Mouse (Mus musculus) spleen, postnatal 4 days (tissue): ENCODE results near the gene Hoxc11.

Experiments
- DNase-seq, 2 experiments: peaks; one replicate each; pipeline ENCODE4 v3.0.0; 2022; ENCODE audit warnings: low spot score in 2 of 2

Gene Hoxc11

DNA sequence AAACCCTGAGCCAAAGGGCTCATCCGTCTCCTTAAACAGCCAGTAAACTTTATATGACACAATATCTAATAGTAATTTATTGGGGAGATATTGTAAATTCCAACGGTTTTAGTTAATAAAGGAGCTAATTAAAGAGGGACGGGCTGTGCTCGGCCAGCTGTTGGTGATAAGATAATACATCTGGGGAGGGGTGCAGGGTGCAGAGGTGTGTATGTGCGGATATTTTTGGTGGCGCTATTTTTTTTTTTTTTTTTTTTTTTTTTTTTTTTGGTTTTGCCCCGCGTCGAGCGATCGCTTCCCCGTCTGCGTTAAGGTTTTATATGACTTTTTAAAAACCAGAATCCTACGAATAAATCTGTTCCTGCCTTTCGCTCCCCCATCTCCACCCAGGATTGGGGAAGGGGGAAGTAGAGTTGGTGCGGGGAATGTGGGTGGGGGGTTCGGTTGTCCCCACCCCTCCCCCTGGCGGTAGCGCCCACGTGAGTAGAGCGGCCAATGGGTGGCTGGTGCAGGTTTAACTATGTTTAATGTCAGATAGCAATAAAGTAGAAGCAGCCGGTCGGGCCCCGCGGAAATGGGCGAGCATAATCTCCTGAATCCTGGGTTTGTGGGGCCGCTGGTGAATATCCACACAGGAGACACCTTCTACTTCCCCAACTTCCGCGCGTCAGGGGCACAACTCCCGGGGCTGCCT lies 17.8 kb upstream of the Hoxc11 start, which contains the start of gene Hoxc12:
TSS of gene Hoxc12 (plus strand) at position 479 of the 694 bp plus-strand sequence.
- DNase-seq = no peak

DNA sequence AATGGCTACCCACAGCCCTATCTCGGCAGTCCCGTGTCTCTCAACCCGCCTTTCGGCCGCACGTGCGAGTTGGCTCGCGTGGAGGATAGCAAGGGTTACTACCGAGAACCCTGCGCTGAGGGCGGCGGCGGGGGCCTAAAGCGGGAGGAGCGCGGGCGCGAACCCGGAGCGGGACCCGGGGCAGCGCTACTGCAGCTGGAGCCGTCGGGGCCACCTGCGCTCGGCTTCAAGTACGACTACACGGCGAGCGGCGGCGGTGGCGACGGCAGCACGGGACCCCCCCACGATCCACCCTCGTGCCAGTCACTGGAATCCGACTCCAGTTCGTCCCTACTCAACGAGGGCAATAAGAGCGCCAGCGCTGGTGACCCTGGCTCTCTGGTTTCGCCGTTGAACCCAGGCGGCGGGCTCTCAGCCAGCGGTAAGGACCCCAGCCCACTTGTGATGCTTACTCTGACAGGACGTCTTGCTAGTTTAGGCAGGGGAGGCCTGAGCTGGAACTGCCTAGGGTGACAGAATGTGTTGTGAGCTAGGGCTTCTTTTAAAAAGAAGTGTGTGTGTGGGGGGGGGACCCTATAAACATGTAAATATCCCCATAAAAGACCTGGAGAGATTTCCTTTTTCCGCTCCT lies 17.1 kb upstream of the Hoxc11 start:
- DNase-seq = no peak

DNA sequence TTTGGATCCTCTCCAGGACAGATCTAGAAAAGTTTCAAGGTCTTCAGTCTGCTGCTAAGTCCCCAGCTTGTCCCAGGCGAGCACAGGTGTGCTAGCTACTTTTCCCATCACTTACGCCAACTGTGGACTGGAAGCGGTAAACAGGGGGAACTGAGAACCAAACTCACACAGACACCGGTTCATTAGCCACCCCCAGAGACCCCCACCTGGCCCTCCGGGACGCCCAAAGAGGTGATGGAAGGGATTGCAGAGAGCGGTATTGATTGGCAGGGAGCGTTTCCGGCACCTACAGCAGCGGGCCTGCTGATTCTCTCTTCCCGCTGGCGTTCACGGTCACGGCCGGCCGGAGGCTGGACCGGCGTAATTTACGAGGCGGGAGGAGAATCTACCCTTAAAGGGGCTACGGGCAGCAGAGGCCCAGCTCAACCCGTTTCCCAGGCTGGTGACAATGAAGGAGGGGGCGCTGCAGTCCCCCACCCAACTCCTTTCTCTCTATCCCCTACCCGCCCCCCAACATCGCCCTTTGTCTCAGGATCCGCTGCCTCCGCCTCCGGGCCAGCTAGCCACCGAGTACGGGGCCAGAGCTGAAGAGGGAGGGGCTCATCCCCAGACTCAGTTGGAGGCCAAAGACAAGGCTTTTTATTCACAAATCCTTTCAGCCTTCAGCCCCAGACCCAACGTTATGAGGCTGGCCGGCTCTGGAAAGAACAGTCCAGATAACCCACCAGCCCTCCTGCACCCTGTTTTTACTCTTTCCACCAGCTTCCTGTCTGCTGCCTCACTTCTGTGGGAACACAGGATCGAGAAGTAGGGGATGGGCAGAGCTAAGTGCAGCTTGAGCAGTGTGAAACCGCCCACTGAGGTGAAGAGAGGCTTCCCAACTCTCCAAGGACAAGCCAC lies 14.7 kb upstream of the Hoxc11 start:
- no peak for DNase-seq

DNA sequence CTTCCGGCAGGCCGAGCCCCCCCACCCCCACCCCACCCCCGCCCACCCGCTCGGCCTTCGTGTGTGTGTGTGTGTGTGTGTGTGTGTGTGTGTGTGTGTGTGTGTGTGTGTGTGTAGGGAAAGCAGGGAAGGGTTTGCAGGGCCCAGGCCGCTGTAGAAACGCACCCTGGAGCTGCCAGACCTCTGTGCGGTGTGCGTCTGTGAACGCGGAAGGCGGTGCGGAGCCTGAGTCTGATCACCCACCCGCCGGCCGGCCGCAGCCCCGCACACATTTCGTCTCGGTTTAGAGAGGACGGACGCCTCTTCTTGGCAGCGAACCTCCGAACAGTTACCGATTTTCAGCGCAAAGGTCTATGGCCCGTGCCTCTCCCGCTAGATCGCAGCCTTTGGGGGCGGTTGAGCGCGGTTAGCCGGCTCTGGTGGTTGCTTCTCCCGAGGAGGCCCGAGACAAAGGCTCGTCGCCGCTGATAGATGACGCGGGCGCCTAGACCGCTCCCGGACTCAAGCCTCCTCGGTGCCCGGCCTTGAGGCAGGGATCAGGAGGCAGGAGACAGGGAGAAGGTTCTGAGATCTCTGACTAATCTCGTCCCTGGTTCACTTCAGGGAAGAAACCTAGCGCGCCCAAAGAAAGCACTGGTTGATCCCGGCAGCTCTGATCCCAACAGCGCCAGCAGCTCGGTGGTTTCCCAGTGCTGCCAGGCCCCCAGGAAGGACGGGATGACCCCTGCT lies 11.3 kb upstream of the Hoxc11 start:
- no peak for DNase-seq

DNA sequence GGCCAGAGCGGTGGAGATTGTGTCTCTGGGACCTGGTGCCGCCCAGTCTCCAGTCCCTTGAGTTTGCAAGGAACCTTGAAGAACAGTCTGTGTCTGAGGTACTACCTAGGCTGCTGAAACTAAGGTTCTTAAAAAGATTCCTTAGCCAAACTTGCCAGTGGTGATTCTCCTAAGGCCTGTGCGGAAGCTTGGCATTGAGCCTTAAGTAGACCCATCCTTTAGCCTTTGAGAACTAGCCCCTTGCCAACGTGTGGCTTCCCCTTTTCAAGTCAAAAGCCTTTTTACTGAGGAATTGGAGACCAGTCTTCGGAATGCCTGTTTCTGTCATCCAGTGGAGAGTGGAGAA lies 10.8 kb upstream of the Hoxc11 start:
- no peak for DNase-seq

DNA sequence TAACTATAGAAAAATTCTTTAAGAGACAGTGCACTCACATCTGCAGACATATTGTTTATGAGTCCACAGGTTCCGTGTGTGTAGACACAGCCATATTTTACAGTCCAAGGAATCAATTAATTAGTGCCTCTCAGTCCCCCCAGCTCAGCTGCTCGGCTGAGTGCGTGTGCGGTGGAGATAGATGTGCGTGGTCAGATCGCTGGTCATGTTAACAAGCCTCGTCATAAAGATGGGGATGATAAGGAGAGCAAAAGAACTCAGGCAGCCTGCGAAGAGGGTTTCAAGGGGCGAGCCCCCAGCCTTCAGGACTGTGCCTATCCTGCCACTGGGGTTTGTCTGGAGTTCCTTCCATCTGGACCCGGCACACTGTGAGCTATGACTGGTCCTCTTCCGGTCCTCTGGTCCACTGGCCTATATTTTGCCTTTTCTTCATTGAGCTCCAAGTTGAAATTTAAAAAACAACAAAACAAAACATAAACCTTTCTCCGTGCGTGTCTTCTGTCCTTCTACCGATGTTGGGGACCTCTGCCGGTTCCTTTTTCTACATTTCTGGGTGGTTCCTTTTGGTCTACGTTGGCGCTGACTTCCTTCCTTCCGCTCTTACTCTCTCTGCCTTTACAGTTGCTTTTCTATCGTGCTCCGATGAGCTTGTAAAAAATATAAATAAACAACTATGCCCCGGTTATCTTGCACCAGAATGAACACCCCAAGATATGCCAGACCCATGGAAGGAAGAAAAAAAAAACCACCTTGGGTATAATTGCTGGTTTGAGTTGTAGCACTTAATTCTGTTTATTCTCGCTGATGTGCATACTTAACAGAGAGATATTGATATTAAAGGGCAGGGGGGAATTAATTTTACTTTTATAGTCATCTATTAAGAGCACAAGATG lies 8.8 kb upstream of the Hoxc11 start:
- no peak for DNase-seq

DNA sequence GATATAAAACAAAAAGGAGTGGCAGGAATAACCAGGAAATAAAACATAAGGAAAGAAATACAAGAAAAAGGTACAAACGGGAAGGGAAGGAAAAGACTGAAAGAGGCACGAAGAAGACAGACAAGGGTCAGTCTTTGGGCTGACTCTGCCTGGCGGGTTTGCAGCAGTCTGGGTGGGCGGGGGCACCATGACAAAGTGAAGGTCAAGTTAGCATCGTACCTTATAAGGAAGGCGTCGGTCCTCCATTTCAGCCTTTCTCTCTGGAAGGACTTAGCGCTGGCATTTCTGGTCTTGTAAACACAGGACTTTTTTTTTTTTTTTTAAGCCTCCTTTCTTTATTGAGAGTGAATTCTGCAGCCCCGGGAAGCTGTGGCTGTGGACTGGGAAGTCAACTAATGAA lies 7.0 kb upstream of the Hoxc11 start:
- DNase-seq = no peak

DNA sequence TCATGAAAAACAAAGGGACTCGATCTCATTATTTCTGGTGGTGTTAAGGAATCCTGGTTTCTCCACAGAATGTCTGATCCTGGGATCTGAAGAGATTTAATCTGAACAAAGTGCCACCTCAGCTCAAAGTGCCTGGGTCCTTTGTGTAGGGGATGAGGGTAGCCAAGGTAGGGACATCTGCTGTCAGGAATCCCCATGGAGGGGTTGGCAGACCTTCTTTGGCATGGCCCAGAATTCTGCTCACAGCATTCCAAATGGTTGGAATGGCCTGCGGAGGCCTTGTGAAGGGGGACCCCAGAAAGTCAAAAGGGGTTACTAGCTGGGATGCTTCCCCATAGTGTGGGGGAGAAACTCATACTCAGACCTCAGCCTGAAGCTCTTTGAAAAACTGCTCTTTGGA lies 5.4 kb upstream of the Hoxc11 start:
- no peak for DNase-seq

DNA sequence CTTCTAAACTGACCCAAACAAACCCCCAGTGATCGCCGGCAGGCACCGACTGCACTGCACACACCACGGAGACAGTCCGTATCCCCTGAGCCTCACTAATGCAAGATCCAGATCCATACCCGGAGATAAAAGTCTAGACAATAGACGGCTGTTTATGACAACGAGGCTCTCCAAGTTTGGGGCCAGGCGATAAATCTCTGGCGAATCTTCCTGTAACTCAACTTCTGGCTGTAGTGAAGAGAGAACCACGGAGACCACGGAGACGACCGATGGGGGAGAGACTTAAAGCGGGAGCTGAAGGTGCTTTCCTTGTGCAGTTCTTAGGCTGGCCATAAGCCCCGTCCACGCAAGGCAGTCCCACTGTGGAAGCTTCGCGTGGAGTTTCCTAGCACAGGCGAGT lies 4.5 kb upstream of the Hoxc11 start:
- DNase-seq = no peak

DNA sequence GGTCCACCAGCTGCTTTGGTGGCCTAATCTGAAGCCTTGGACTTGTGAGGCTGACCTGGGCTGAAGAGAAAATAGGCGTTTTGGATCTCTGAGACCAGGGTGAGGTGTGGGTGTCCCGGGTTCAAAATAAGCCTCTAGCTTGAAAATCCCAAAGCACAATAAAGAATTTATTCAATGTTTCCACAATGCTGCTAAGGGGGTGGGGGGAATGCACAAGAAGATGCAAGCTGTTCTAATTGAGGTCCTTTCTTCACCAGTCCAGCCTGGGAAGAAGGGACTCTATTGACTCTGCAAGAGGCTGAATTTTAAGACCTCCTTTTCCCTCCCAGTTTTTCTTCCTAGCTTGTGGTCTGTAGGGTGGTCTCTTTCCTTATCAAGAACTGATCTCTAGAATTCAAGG lies 3.4 kb upstream of the Hoxc11 start:
- no peak for DNase-seq

DNA sequence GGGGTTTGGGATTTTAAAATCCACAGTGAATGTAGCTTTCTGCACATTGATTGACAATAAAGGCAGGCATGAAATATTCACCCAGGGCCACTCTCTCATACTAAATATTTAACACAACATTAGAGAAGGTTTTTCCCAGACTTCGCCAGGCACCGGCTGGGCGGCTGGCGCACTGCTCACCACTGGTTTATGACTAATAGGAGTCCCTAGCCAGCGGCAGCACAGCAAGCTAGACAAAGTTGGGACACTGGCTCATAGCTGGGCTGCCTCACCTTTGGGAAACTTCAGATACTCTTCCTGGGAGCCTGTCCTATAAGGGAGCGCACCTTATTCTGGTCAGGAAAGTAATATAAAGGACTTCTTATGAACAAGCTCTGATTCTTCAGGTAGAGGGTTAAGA lies 666 bp upstream of the Hoxc11 start:
- DNase-seq = no peak

DNA sequence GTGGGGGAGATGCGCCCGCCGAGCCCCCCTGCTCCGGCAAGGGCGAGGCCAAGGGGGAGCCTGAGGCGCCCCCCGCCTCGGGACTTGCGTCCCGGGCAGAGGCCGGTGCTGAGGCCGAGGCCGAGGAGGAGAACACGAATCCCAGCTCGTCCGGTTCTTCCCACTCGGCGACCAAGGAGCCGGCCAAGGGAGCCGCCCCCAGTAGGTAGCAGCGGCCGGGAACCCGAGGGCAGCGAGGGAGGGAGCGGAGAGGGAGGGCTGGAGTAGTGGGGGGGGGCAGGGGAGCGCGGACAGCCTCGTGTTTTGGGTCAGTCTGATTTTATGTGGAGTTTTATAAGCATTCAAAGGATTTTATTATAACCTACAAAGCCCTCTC lies 768 bp downstream of the Hoxc11 start:
- no peak for DNase-seq

DNA sequence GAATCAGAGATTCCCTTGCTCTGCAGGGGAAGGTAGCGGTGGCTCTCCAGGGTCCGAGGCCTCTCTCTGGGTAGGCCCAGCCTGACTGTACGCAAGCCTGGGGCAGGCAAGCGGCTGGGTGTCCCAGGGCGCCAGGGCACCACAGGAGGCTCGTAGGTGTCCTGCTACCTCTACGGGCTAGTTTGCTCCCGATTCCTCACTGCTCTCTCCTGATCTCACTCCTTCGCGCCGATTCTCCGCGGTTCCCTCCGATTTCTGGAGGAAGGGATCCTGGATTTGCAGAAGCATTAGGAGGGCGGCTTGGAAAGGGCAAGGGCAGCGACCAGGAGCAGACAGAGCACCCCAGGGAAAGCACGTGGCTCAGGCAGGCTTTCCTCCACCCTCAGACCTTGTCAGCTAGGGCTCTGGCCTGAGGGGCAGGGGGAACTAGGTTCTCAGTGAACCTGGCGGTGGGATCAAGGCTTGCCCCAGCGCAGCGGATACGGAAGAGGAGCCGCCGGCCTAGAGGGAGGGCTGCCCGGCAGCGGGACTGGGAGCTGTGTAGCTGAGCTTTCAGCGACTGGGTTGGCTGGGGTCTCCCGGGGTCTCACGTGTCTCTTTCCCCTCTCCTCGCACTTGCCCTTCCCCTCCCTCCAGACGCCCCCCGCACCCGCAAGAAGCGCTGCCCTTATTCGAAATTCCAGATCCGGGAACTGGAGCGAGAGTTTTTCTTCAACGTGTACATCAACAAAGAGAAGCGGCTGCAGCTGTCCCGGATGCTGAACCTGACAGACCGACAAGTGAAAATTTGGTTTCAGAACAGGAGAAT lies 1.8 kb downstream of the Hoxc11 start:
- DNase-seq = no peak

DNA sequence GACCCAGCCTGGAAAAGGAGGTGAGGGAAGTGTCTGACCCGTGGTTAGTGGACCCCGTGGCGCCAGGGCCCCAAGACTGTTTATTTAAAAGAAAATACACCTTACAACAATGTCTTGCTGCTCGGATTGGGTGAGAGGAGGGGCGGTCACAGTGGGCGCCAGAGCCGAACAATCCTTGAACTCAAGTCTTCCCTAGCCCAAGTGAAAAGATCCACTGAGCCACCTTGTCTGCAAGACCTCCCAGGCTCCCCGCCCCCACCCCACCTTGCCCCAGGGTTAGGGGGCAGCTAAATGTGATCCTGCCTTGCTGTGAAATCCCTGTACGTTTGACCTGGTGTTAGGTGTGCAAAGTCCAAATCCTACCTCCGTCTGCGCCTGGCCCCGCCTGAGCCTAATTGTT lies 2.7 kb downstream of the Hoxc11 start:
- DNase-seq = no peak

DNA sequence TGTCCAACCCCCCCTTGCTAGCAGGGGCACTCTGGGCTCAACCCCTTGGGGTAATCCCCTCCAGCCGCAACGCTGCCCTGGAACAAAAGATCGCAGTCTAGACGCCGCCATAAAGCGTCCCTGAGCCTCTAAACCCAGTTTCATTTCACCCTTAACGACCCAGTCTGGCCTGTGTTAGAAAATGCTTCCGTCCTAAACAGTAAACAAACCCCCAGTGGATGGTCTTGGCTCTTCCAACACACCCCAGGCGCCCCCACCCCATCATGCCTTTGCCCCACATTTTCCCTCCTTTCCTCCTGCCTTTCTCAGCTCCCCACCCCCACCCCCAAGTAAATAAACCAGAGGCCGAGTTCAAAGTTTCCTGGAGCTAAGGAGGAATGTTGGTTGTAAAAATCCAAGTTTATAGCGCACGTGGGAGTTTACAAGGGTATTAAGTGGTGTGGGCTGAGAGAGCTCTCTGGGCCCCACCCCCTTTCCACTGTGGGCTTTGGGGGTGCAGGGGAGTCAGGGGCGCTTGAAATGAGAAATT lies 5.5 kb downstream of the Hoxc11 start:
- DNase-seq = no peak

DNA sequence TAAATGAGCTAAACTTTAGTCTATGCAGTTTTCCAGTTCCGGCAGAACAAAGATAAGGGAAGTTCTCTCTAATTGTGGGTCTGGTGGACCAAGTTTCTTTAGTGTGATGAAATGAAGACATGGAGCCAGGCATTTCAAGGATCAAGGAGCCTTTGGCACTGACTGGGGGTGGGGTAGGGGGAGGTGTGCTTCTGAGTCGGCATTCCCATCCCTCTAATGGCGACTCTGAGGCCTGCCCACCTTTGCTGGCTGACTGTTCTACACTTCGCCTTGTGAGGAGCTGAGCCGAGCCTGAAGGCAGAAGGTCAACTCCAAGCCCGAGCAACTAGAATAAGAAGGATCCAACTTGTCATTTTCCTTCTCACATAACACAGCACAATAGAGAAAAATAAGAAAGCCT lies 7.5 kb downstream of the Hoxc11 start:
- DNase-seq = no peak

DNA sequence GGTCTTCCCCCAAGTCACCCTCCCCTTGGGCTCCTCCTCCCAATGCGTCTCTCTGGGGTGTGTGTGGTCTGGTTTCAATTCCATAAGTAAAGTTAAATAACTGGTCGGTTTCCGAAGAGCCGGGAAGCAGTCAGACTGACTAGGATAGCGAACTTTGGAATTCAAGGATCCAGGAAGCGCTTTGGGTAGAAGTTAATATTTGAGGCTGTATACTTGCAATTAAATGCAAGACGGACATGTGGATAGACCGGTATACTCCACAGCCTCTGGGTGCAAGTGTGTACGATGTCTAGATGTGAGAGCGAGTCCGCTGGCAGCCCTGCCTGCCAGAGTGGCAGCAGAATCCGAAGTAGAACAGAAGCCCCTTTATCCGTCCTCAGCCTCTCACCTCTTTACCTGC lies 8.3 kb downstream of the Hoxc11 start:
- DNase-seq = no peak

DNA sequence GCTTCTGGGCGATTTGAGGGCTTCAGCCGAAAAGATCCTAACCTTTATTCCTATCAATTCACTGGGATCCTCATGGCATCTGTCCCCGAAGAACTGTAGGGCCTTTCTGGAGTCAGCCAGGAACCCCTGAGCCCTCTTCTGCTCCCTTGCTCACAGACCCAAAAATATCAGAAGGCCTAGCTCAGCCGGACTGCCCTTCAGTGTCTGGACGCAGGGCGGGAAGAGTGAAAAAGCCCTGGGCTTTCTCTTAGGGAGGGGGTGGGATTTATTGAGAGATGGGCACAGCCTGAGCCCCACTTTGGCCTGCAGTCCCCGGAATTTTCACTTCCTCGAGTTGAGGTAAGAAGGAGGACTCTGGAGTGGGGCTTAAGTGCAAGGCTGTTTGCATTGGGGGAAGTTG lies 9.0 kb downstream of the Hoxc11 start:
- DNase-seq = no peak

DNA sequence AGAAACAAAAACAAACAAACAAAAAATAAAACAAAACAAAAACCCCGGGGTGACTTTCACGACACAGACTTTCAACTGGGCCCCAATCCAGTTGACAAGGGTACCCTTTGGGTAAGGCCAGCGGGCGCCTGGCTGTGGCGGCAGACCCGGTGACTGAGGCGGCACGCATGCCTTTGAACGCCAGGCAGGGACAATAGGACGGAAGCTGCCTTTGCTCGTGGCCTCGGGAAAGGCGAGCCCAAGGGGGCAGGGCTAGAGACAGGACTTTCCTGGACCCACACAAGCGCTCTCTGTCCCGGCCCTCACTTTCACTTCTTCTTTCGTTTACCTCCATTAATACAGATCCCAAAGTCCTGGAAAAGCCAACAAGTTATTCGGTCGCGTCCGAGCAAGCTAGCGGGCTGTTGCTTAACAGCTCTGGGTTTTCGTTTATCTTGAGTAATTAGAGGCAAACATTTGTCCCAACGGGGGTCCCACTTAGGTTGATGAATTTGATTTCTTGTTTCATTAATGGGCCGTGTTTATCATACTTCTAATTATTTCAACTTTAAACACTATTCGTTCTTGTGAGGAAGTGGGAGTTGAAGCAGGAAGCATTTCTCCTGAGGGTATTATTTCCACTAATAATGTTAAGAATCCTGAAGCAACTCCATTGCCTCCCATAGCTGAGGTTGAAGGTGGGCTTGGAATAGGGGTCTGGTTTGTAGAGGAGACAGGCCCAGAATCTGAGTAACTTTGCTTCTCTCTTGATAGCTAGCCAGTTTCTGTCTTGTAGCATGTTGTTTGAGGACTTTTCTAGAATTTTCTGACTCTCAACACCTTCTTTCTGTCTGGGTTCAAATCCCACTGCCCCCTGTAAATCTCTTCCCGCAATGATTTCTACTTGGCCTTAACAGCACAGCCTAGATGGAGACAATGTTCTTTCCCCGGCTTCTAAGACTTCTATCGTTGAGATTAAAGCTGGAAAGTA lies 9.7 kb downstream of the Hoxc11 start:
- DNase-seq = no peak
